Mouse (Mus musculus) stomach, postnatal 0 days (tissue): Measurements from ENCODE around the gene 4930432K21Rik. TPM values are rescaled to one million over a fixed set of nuclear protein-coding genes. Genes with fewer than 3 reads are reported as not detected.

Experiments
- ATAC-seq: fragments of 200-750 bp; cut with Nextera tagmentation; 2 replicates; pipeline ENCODE4 v1.8.0; 2017; ENCODE audit not compliant: low FRiP score, low TSS enrichment
- DNase-seq: peaks from one replicate; pipeline ENCODE4 v3.0.0-alpha.2; 2016; ENCODE audit warnings: low spot score
- H3K27ac ChIP-seq: fragments of 300-500 bp; sonication (generic); replicated peaks from 2 replicates; pipeline ENCODE4 v1.5.1; 2014; ENCODE audit warnings: mild to moderate bottlenecking, control low read depth
- H3K27me3 ChIP-seq: fragments of 300-500 bp; sonication (generic); 2 replicates; pipeline ENCODE4 v1.6.1; 2014; ENCODE audit warnings: low read length; ENCODE audit not compliant: control insufficient read depth, insufficient read depth
- H3K36me3 ChIP-seq: fragments of 300-500 bp; sonication (generic); 2 replicates; pipeline ENCODE4 v1.6.1; 2014; ENCODE audit warnings: low read length, mixed read lengths; ENCODE audit not compliant: control insufficient read depth, insufficient read depth
- H3K4me1 ChIP-seq: fragments of 300-500 bp; sonication (generic); replicated peaks from 2 replicates; pipeline ENCODE4 v1.6.1; 2014; ENCODE audit warnings: antibody characterized with exemption; ENCODE audit not compliant: control insufficient read depth, insufficient read depth
- H3K4me2 ChIP-seq: fragments of 300-500 bp; sonication (generic); replicated peaks from 2 replicates; pipeline ENCODE4 v1.6.1; 2014; ENCODE audit warnings: low read depth, mild to moderate bottlenecking, control low read depth, moderate library complexity
- H3K4me3 ChIP-seq: fragments of 300-500 bp; sonication (generic); 2 replicates; pipeline ENCODE4 v1.5.1; 2014; ENCODE audit warnings: low read depth, low read length, control low read depth
- H3K9ac ChIP-seq: fragments of 300-500 bp; sonication (generic); 2 replicates; pipeline ENCODE4 v1.6.1; 2014; ENCODE audit warnings: mild to moderate bottlenecking, low read length, control low read depth, mixed read lengths
- H3K9me3 ChIP-seq: fragments of 300-500 bp; sonication (generic); 2 replicates; pipeline ENCODE4 v1.6.1; 2016; ENCODE audit warnings: low read length; ENCODE audit not compliant: control insufficient read depth
- CTCF ChIP-seq: IDR thresholded peaks from 2 replicates; pipeline ENCODE4 v1.5.1; 2016; ENCODE audit warnings: antibody characterized with exemption, low read depth, mild to moderate bottlenecking, moderate library complexity
- EP300 ChIP-seq: optimal IDR thresholded peaks from 2 replicates; pipeline ENCODE3; 2016; ENCODE audit warnings: antibody characterized with exemption
- WGBS: fragments of 180-500 bp; shearing (Covaris S2); extraction: QIAGEN DNeasy Blood & Tissue Kit; methylation state at CpG from one replicate; pipeline ENCODE4 v1.1.7; 2014; 5-methylcytosine and 5-hydroxymethylcytosine counted together
- polyA plus RNA-seq: library from polyadenylated mRNA; unstranded; fragments of >200 nt; fragmentation: Nextera tagmentation; extraction: Ambion mirVana; gene quantifications from 2 replicates; pipeline ENCODE4 v1.2.1, GENCODE M21; 2015

4930432K21Rik gene
- polyA plus RNA-seq, 1 experiment from 2014 or later, result 0.28 TPM

DNA sequence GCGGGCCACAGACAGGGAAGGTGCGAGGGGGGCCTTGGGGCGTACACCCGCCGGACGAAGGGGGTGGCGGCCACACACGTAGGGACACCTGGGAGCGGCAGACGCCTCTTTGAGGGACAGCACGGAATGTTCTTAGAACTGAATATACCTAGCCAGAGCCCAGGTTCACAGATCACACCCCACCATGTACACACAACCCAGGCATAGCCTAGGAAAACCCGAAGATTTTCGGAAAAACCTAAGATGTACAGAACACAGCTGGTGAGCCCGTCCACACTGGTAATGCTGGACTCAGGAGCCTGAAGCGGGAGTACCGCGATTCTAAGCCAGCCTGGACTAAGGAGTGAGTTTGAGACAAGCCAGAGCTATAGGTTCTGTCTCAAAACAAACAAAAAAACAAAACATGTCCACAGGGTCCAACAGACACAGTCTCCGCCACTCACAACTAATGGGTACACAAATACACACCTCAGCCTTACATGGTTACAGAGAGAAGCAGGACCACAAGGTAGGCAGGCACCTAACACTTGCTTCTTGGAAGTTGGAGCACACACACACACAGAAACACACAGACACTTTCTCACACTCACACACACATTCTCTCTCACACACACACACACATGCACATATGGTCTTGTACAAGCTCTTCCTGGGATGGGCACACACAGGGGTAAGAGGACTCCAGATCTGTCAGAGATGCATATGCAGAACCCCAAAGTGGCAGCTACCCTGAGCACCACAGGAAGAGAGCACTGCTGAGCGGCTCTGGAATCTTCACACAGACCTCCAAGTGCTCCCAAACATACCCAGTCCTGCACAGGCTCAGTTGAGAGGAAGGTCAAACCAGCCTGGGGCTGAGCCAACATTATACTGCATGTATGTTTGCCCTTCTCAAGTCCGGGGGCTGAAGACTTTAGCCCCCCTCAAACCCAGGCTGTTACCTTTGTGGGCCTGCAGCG is 36.5 kb downstream of the 4930432K21Rik start:
- no peak for DNase-seq
- TF ChIP-seq EP300 (no peak), CTCF (no peak)
- ATAC-seq, result no peak
- H3K4me2 ChIP-seq, result peak overlapping the region; percentile 95
- no peaks in the 10 kb centered on the region for H3K27me3 ChIP-seq
- H3K27ac ChIP-seq, result peak overlapping the region; percentile 67
- H3K36me3 ChIP-seq, result no peaks in the 10 kb centered on the region
- 13% methylated on average over 21 of the region's 21 CpGs for WGBS
- peaks cover 7% of the 10 kb centered on the region for H3K4me1 ChIP-seq
- peak overlapping the region; percentile 87 for H3K9ac ChIP-seq
- no peaks in the 10 kb centered on the region for H3K9me3 ChIP-seq
- peak overlapping the region; percentile 72 for H3K4me3 ChIP-seq

- Histone ChIP-seq H3K4me1 (peaks cover 7% of the 10 kb centered on the region), H3K27ac (no peak within 1 kb of the TSS)
These were observed 37.3 kb downstream of the 4930432K21Rik start, which contains the start of gene Nanos3 for GRCm38 (mm10) chr8:84185117-84185516. Gene Nanos3, minus strand, starts transcription at chr8:84185217.

DNA sequence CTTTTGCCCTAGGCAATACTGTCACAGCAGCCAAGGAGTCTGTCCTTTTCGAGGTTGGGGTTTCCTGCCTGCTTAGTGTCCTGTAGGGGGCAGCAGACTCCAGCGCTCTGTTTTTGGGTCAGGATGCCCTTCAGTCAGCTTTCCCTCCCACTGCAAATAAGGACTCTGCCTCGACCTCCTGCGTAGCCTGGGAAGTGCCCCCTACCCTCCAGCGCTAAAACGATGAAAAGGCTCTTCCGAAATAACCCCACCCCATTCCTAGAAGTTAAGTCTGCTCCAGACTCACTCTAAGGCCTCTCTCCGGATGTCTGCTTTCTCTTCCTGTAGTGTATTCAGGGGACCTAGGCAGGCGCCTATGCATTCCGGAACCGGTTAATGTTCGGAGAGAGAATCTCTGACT is 38.7 kb downstream of the 4930432K21Rik start:
- peak overlapping the region; percentile 24 for H3K4me3 ChIP-seq
- peak; percentile 74 for DNase-seq
- H3K4me2 ChIP-seq, result peak overlapping the region; percentile 70
- H3K27me3 ChIP-seq, result no peaks in the 10 kb centered on the region
- TF ChIP-seq CTCF (peak; percentile 97), EP300 (no peak)
- H3K9ac ChIP-seq, result peak overlapping the region; percentile 55
- peak; percentile 33; the same call in 1 of the 2 replicates for ATAC-seq
- peak overlapping the region; percentile 53 for H3K27ac ChIP-seq
- H3K36me3 ChIP-seq, result no peaks in the 10 kb centered on the region
- H3K9me3 ChIP-seq, result no peaks in the 10 kb centered on the region
- H3K4me1 ChIP-seq, result peaks cover 6% of the 10 kb centered on the region
- 1% methylated on average over 12 of the region's 12 CpGs for WGBS

More at GRCm38 (mm10) chr8:84185117-84185516, 37.3 kb downstream of the 4930432K21Rik start, which contains the start of gene Nanos3:
- Histone ChIP-seq H3K4me3 (peak within 1 kb of the TSS; percentile 72), H3K36me3 (no peaks in the 10 kb centered on the region), H3K27me3 (no peaks in the 10 kb centered on the region), H3K9me3 (no peaks in the 10 kb centered on the region), H3K4me2 (peak within 1 kb of the TSS; percentile 95), H3K9ac (peak within 1 kb of the TSS; percentile 87)
- ATAC-seq (no peak), DNase-seq (no peak)
- 79% methylated on average over 7 of the region's 7 CpGs for WGBS
- TF ChIP-seq EP300, result no peak
- no peak for TF ChIP-seq CTCF

GRCm38 (mm10) chr8:84187065-84187755 is 39.4 kb downstream of the 4930432K21Rik start:
- H3K9ac ChIP-seq, result peak overlapping the region; percentile 55
- no peaks in the 10 kb centered on the region for H3K36me3 ChIP-seq
- peak overlapping the region; percentile 53 for H3K27ac ChIP-seq
- H3K4me2 ChIP-seq, result peak overlapping the region; percentile 70
- H3K27me3 ChIP-seq, result no peaks in the 10 kb centered on the region
- TF ChIP-seq CTCF (peak; percentile 86), EP300 (no peak)
- no peaks in the 10 kb centered on the region for H3K9me3 ChIP-seq
- WGBS, result 6% methylated on average over 21 of the region's 21 CpGs
- DNase-seq, result peak; percentile 62
- ATAC-seq, result no peak
- H3K4me1 ChIP-seq, result peaks cover 10% of the 10 kb centered on the region
- peak overlapping the region; percentile 24 for H3K4me3 ChIP-seq

DNA sequence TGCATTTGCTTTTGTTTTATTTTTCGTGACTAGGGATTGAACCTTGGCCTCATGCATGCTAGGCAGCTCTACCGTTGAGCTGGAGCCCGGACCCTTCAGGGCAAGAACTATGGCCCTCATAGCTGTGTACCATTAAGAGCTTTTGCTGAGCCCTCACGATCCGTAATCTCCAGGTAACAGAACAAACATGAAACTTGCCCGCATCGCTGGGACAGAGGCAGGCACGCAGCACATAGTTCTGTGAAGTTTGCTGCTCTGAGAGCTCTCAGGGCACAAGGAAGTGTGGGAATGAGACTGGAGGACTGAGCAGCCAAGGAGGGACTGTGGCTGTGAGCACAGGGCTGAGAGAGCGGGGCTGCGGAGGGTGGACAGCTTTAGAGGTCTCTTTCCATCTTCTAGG is 40.8 kb downstream of the 4930432K21Rik start:
- no peaks in the 10 kb centered on the region for H3K27me3 ChIP-seq
- WGBS, result 65% methylated on average over 10 of the region's 10 CpGs
- DNase-seq (peak; percentile 35), ATAC-seq (no peak)
- 0 out of 2 replicates have a peak overlapping the region, but pooled peaks have one; percentile 24 for H3K27ac ChIP-seq
- peaks cover 10% of the 10 kb centered on the region for H3K4me1 ChIP-seq
- H3K9ac ChIP-seq, result 0 out of 2 replicates have a peak overlapping the region, but pooled peaks have one; percentile 23
- no peak for TF ChIP-seq CTCF
- TF ChIP-seq EP300, result no peak
- no peak overlapping the region for H3K4me2 ChIP-seq
- H3K36me3 ChIP-seq, result no peaks in the 10 kb centered on the region
- no peaks in the 10 kb centered on the region for H3K9me3 ChIP-seq
- no peak overlapping the region for H3K4me3 ChIP-seq
